Mouse (Mus musculus): ENCODE measurements around the gene Asb2.

Asb2 gene

DNA sequence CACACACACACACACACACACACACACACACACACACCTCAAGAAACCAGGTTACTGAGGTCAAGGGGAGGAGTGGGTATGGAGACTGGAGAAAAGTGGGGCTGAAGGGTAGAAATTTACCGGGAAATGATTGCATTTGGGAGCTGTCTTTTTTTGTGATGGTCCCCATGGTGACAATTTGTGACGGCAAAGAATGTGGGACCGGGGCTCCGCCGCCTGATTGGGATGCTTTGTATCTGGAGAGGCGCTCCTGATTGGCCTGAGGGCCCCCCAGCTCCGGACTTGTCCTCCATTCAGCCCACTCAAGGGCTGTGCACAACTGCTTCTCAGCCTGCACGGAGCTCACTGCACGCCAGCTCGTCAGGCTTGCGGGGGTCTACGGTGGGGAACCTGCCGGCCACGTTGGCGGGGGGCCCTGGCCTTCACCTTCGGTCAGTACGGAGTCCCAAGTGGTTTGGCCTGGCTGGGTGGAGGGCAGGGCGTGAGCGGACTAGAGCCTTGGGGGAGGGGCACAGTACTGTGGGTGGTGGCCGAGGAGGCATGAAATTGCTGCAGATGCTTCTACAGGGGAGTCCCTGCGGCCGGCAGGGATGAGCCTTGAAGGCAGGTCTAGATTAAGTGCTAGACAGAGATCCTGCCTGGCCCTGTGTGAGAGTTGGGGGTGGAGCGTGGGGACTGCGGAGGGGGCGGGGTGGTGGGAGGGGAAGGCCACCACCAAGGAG lies 41.0 kb downstream of the Asb2 start:
- no peak for DNase-seq

DNA sequence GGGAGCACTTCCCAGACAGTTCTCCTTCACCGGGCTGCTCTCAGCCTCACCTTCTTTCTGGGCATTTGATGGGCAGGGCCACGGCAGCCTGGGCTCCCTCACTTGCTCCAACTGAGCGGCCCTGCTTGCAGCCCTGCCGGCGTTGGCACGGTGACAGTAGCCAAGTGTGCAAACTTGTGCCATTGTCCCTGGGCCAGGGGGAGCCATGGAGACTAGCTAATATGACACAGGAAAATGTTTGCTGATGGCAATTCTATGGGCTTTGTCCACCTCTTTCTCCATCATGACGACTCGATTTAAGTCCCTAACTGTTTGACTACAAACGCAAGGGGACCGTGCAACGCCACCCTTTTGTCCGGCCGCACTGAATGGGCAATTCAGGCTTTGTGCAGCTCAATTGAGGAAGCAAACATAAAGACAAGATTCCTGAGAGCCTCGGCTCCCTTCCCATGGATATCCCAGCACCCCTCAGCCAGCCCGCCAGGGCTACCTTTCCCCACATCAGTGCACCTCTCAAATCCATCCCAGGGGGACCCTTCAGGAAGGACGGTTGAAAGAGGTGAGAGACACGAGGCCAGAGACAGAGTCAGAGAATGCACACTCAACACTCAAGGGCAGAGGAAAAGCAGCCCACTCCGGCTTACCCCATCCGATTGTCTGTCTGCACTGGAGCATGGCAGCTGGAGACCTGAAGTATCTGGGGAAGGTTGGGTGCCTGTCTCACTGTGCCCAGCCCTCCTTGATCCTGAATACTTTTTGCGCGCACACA lies 41.7 kb downstream of the Asb2 start:
- DNase-seq, result no peak

DNA sequence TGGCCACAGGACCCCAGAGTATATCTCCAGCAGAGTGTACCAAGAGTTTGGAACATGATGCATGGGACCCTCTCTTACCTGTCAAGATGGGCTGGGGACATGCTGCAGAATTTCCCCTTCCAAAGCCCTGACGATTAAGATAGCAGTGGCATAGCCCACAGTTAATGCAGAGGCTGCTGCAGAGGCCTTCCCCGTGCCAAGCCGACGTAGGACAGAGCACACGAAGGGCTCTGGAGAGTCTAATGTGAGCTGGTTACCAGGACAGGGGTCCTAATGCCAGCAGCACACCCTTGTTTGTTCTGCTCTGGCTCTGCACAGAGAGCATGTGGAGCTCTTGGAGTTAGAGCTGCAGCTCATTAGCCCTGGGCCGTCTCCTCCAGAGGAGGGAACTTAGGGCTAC lies 42.5 kb downstream of the Asb2 start:
- DNase-seq, result no peak

DNA sequence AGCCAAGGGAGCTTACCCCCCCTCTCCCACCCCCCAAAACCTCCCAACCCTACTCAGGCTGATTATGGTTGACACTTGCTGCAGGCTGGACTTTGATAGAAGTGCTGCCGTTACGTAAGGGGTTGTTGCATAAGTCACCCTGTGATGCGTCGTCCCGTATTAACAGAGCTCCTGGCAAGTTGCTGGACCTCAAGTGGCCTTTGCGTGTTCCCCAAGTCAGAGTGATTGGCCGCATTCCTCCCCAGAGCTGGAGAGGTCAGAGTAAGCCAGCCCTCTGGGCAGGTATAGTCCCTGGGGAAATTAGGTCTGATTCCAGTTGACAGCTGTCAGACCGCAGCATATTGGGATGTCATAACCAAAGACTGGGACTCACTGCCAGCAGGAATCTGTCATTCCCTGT lies 43.9 kb downstream of the Asb2 start:
- DNase-seq, result no peak

DNA sequence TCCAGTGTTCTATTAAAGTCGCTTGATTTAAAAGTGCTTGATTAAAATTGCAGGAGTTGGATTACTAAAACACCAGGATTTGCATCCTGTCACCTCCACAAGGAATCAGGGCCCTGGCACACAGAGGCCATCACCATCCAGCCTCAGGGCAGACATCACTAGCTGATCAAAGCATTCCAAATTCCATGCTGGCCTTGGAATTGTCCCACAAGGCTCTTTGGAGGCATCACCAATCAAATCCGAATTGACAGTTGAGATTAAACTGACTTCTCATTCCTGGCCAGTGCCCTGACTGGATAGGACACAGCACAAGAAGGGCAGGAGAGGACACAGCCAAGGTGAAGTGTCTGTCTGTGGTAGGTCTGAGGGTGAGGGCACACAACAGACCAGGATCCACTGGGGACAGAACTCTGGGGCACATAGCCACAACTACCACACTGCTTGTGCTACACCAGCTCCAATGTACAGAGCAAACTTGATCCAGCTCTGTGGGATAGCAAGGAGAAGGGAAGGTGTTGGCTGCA lies 45.0 kb downstream of the Asb2 start, which contains the start of gene Fam181a:
Gene Fam181a, plus strand, starts transcription at position 232 of the 524 bp plus-strand sequence.
- DNase-seq, result no peak

DNA sequence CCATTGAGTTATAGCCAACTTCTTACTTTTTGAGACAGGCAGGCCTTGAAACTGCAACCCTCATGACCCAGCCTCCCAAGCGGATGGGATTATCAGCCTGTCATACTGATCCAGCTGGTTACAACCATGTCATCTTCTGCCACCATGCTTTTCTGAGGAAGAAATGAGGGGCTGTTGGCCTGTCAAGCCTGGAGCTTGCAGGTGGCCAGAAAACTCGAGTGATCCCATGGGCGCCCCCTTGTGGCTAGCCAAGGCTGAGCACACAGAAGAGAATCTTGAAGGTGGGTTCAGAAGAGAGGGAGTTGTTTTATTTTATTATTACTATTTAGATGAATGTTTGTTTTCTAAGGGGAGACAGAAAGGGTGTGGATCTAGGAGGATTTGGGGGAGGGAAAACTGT lies 49.1 kb downstream of the Asb2 start:
- peak; percentile 56 for DNase-seq

DNA sequence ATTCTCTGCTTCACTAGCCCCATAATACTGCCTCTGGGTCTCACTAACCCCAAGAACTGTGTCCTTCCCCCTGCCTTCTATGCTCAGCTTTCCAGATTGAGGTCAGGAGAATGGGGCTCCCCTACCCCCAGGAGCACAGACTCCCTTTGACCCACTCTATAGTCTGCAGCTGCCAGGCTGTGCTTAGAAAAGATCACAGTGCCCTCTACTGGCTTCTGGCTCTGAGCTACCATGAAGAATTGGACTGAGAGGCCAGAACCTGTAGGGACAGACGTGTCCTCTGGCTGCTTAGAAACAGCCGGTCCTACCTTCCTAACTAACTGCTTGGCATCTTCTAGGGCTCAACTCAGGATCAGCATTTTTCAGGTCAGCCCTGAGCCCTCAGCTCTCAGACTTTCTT lies 49.6 kb downstream of the Asb2 start:
- DNase-seq, result no peak

DNA sequence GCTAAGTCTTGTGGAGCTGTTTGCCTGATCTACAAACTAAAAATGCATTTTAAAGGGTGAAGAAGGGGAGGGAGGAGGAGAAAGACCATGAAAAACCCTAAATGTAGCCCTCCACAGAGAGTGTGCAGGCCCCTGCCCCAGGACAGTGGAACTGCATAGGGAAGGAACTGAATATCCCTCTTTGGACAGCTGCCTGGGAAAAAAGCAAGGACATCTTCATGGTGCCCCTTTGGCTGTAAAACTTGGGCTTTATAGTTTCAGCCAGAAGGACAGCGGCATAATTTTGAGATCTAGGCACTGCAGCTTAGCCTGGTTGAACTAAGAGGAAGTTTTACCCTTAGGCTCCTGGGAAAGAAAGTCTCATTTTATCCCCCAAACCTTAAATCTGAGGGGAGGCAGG lies 52.8 kb downstream of the Asb2 start:
- DNase-seq, result no peak

DNA sequence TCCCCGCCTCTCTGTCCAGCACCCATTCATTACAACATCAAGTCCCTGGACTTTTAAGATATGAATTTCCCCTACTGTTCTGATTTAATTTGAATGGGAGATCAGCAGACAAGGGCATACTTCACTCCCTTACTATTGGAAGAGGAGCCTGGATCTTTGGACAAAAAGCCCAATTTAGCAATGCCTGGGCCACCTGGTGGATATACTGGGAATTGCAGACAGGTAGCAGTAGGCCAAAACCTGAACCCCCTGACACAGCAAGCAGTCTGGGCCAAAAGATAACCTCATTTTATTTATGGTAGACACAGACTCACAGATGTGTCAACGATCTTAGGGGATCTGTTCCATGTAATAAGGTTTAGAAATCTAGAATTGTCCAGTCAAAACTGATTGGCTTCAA lies 54.2 kb downstream of the Asb2 start:
- DNase-seq, result peak; percentile 52

DNA sequence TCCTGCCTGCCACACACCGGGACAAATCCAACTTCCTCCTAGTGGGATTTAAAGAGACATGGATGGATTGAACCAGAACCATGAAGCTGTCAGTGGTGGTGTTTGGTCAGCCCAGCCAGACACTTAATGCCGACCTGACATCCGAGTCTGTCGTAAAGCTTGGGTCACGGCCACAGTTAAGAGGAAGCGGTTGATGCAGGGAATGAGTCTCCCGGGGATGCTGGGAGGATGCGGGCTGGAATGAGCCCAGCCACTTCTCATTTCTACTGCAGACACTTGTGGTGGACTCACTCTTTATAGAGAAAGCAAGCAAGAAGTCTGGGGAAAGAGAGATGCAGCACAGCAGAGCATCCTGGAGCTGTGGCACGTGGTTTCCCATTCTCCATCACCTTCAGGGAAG lies 55.3 kb downstream of the Asb2 start:
- no peak for DNase-seq

DNA sequence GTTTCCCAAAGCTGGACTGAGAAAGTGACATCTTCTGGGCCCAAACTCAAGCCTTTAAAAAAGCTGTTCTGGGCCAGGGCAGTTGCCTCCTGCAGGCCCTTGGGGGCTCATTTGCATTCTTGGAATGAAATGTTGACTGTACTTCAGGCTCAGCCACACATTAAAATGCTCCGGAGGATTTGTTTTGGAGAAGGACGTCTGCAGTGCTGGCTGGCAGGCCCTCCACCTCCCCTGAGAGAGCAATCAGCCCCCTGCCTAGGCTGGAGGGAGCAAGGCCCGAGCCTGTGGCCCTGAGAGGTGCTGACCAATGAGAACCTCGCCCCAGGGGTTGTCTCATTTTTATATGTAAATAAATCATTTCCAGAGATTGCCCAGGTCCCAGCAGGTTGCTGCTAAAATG lies 59.5 kb downstream of the Asb2 start:
- DNase-seq, result no peak

DNA sequence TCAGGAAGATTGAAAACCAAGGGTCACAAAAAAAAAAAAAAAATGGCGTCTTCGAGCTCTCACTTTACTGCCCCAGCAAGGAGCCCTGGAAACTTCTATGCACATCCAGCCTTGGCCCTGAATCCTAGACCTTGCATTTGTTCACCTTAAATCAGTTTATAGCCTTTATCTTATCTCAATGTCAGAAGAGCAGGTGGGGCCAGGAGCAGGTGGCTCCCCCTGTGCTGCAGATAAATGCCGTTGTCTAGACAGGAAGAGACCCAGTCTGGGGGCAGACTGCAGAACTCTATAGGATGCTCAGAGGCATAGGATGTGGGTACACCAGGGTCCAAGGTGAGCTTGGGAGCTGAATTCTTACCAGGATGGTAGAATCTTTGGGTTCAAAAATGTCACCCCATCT lies 63.4 kb downstream of the Asb2 start:
- DNase-seq, result peak; percentile 23

DNA sequence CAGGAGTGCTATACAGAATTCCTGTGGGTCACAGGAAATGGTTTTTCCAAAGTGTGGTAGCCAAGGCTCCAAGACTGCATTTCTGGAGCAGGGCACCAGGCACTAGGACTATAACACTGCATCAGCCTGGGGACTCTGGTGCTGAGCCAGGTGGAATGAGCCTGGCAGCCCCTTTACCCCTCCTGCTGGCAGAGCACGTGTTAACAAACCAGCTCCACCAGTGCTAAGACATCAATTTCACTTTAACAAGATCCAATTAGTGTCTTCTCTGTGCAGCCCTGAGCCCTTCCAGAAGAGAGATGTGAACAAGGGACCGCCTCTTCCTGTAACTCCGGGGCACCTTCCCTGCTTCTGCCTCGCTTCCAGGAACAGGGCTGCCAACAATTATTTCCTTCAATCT lies 68.5 kb downstream of the Asb2 start:
- no peak for DNase-seq

DNA sequence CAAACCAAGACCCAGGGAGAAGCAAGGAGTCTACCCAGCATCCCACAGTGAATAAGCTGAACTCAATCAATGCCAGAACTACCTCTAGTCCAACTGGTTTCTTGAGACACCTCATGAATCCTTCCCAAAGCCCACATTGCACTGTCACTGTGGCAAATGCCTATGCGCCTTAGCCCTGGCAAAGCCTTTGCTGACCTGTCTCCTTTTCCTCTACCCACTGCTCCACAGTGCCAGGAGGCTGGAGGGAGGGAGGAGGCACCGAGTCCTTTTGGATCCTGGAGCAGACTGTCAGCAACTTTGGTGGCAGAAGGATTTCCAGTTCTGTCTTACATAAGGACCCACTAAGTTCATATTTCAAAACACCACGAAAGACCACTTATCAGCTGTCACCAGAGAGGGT lies 72.4 kb downstream of the Asb2 start:
- DNase-seq, result no peak

DNA sequence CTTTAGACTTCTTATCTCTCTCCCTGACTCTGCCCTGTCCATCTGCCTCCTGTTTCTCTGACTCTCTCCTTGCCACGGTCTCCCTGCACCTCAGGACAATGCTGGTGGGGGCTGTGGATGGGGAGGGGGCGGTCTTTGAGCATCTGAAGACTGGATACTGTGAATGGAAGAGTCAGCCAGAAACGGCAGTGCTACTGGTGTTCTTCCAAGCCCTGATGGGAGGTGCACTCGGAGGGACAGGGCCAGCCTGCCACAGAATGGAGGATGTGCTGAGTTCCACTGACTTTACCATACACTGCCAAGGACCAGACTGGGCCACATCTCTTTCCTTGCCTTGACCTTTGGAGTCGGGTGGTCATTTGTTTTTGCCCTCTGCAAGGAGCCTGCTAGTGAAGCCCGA lies 72.9 kb downstream of the Asb2 start:
- no peak for DNase-seq

DNA sequence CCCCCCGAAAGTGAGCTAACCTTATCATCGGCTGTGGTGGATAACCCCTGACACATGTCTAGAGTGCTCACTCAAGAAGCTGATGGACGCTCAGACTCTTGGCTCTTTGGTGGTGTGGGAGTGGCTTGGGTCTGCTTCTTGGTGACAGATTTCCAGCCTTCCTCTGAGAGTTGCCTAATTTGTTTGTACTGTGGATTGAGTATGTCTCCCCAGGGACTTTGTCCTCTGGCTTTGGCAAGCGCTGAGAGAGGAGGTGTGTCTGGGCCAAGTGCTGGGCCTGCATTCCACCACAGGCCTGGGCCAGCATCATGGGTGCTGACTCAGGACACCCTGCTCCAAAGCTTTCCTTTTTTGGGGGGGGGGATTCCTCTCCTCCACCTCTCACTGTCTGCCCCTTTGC lies 73.9 kb downstream of the Asb2 start:
- DNase-seq, result no peak

DNA sequence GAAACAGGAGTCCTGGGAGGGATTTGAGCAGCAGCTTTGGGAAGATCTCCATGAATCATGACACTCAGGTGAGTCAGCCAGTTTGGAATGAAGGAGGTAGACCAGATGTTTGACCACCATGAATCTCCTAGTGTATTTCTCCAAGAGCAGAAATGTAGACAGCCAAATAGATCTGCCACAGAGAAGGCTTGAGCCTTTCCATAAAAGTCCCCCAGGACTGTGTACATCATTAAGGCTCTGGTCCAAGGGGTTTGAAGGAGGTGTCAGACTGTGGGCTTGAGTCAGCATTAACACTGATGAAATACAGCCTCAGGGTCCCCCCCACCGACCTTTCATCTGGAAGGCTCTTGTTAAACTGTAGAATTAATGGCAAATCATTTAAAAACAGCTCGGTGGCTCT lies 74.3 kb downstream of the Asb2 start:
- DNase-seq, result no peak

DNA sequence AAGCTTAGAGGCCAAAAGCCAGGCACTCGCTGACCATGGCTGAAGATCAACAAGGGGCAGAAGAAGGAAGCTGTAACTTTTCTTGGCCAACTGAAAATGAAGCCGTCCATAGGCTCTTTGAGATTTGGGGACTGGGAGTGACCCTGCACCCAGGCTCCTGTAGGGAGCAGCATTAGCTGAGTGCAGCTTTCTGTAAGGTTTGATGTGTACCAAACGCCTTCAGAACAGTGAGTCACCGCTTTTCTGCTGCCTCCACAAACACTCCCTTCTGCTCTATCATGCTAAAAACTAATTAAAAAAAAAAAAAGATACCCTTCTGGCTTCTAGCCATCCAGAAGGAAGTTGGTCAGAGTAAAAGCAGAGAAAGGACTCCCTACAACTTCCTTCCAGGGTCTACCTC lies 79.4 kb downstream of the Asb2 start:
- no peak for DNase-seq

DNA sequence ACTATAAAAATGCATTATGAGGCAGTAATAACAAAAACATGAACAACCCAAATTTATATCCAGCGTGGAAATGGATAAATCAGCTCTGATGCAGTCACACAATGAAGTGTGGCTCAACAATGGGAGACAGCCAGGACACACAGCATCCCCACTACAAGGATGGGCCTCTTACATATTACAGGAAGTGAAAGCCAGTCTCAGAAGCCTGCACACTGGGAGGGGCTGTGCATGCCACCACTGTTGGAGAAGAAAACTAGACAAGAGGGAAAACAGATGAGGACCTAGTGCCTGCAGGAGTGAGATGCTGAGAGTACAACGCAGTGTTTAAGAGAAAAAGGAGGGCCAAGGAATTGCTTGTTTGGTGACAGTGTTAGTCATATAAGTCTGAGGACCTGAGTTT lies 82.1 kb downstream of the Asb2 start:
- DNase-seq, result no peak

DNA sequence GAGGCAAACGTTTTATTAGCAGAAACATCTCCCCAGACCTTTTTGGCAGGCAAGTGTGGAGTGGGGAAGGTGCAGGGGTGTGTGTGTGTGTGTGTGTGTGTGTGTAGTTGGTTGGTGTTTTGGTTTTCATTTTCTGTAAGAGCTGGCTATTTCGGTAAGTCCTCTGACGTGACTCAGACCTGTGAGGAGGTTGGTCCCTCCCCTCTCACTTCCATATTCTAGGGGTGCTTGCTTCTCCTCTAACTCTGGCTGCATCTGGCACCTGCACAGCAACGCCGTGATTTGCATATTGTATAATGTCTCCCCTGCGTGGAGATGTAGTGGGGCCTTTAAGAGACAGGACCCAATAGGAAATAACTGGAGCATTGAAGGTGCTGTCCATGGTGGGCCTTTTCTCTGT lies 82.8 kb downstream of the Asb2 start:
- no peak for DNase-seq

DNA sequence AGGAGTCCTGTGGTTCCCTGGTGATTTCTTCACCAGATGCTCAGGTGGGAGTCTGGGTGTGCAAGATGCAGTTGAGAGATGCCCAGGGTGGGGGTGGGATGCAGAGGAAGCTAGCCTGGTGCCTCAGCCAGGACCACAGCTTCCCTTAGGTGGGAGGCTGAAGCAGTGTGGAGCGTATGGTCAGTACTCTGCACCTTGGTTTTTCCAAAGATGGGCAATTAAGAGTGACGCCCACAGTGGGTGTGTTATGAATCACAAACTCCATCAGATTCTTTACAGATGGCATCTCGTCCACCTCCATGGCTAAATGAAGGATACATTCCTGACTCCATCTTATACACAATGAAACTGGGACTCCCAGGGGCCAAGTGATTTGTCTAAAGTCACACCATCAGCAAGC lies 83.6 kb downstream of the Asb2 start:
- DNase-seq, result no peak

Data from thymus, postnatal 25 days (tissue).